Mouse (Mus musculus) brain, embryonic 14.5 days (tissue): ENCODE measurements at regions not wholly inside any gene's neighbourhood (a gene's known extent, or its start where the extent isn't known, plus 50 kb on each side); places are given as distances from the start of the nearest gene placed in this dataset.

ENCODE experiments used
- DNase-seq: peaks from one replicate; pipeline ENCODE4 v3.0.0-alpha.2; 2011; ENCODE audit warnings: low read depth
- CTCF ChIP-seq: fragments of 200-500 bp; IDR thresholded peaks from 2 replicates; pipeline ENCODE4 v1.5.1; 2012; ENCODE audit warnings: inconsistent platforms, mild to moderate bottlenecking, moderate library complexity, borderline replicate concordance; ENCODE audit not compliant: insufficient read depth, insufficient read length; ENCODE audit errors: extremely low read depth
- POLR2A ChIP-seq: fragments of 200-500 bp; IDR thresholded peaks from 2 replicates; pipeline ENCODE4 v1.6.1; 2012; ENCODE audit warnings: mild to moderate bottlenecking, inconsistent platforms, borderline replicate concordance; ENCODE audit not compliant: poor library complexity, insufficient read depth, insufficient read length, severe bottlenecking; ENCODE audit errors: extremely low read depth

DNA sequence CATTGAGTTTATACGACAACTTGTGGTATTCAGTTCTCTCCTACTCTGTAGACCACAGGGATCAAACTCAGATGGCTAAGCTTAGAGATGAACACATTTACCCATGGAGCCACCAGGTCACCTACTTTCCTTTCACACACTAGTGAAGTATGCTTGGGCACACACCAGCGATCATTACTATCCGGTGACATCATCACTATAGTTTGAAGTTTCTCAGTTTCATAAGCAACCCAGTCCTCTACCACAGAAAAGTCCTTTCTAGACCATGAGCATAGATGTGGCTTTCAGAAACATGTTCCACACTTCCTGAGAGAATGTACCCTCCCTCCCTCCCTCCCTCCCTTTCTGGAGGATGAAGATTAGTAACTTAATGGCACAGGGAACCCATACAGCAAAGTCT, 532.9 kb downstream of the Grin2a start:
- DNase-seq: no peak
- no peak for TF ChIP-seq POLR2A
- no peak for TF ChIP-seq CTCF

DNA sequence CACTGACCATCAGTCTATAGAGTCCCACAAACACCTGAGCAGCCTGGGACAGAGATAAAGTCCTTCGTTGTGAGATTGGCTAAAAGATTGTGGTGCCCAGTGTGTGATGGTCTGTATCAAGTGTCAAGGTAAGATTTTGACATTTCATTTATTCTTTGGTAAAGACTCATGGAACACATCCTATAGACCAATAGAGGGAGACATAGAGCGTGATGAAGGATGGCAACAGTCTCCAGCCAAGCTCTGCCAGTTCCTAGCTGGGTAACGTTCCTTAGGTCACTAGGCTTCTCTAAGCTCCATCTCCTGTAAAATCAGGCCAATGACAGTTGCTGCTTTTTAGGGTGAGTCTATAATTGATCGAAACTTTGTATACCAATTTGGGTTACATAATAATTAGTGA, 526.0 kb downstream of the Grin2a start:
- TF ChIP-seq CTCF (peak; percentile 42; the same call in 1 of the 2 replicates), POLR2A (no peak)
- peak; percentile 27 for DNase-seq

DNA sequence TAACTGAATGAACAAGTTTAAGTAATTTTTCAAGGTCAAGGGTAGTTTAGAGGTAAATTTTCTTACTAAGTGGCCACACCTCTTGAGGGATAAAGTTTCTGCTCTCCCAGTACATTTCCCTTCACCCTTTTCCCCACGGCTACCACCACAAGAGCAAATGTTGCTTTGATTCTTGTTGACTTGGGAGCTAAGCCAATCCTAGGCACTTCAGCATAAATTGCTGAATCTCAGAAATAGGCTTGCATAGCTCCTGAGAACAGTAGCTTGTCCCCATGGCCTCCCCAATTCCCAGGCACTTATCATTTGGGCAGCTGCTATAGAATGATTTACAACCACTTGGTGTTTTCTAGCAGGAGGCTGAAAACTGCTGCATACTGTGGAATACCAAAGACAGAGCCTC, 510.1 kb downstream of the Grin2a start:
- DNase-seq: no peak
- TF ChIP-seq POLR2A: no peak
- TF ChIP-seq CTCF: no peak

DNA sequence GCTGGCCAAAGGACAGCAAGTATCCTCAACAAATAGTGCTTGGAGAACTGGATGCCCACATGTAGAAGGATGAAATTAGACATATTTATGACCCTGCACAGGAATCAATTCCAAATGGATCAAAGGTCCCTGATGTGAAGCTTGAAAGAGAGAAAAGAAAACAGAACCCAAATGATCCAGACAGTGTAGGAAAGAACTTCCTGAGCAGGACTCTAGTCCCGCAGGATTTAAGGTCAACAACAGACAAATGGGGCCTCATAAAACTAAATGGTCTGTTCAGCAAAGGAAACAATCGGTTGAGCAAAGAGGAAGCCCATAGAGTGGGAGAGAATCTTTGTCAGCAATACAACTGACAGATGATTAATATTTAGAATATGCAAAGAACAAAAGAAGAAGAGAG, 497.1 kb downstream of the Grin2a start:
- TF ChIP-seq CTCF: no peak
- TF ChIP-seq POLR2A: no peak

DNA sequence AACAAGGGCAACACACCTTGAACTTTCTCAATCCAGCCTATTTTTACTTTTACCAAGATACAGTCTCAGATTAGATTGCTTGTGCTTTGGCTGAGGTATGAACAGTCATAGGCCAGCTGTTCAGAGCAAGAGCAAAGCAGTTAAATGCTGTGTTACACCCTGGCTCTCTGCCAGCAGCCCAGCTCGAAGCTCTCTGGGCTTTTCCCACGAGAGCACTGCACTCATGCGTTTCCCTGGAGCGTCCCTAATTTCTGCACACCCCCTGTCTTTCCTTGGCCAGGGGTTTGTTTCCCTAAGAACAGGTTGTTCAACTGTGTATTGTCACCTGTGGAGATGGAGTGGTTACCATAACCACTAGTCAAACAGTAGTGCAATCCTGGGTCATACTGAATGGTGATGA, 493.6 kb downstream of the Grin2a start:
- peak; percentile 72 for DNase-seq
- TF ChIP-seq POLR2A (no peak), CTCF (no peak)

More for the DNA sequence above, 497.1 kb downstream of the Grin2a start:
- no peak for DNase-seq

DNA sequence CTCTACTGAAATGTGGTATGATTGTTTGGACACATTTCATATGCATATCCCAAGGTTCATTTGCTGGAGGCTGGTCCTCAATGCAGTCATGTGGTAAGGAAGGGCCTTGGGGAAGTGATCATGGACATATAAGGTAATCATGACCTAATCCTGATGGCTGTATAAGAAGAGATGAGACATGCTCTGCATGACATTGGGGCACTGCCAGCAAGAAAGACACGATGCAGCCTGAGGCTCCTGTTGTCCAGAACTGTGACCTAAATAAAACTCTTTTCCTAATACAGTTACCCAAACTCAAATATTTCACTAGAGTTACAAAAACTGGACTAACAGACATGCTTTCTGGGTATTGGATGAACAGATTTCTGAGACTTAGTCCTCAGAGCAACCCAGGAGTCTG, 485.7 kb downstream of the Grin2a start:
- TF ChIP-seq CTCF (no peak), POLR2A (no peak)
- DNase-seq: no peak

DNA sequence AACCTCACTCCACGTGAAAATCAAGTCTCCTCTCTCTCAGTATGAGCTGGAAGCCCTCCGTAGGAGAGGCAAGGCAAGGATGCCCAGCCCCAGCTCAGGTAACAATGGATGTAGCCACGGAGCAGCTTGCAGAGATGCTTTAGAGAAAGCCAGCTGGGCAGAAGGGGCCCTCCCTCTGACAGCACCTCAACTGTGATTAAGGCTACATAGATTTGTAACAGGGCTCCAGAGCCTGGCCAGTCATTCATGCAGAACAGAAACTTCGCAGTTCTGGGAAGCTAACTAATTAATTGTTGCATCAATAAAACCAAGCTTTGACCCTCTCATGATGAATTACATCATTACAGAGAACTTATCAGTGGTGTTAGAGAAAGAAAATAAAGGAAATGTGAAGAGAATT, 480.8 kb downstream of the Grin2a start:
- TF ChIP-seq CTCF (no peak), POLR2A (no peak)
- DNase-seq: no peak
